Mouse (Mus musculus) thymus, adult 2 months (tissue): ENCODE results near the gene Uvssa. TPM values are rescaled to one million over a fixed set of nuclear protein-coding genes. Genes with fewer than 3 reads are reported as not detected.

Experiments used
- DNase-seq: peaks from one replicate; pipeline ENCODE4 v3.0.0; 2021
- H3K27ac ChIP-seq: fragments of 200-500 bp; 2 replicates; pipeline ENCODE4 v1.5.1; 2012; ENCODE audit warnings: low read length, control low read depth; ENCODE audit not compliant: control insufficient read depth, insufficient read depth
- H3K27me3 ChIP-seq: fragments of 200-500 bp; 2 replicates; pipeline ENCODE4 v1.6.1; 2012; ENCODE audit warnings: mild to moderate bottlenecking, low read length, moderate library complexity, mixed read lengths; ENCODE audit not compliant: control insufficient read depth, insufficient read depth
- H3K36me3 ChIP-seq: fragments of 200-500 bp; 2 replicates; pipeline ENCODE4 v1.6.1; 2012; ENCODE audit warnings: mild to moderate bottlenecking, low read length, moderate library complexity; ENCODE audit not compliant: control insufficient read depth, insufficient read depth
- H3K4me1 ChIP-seq: fragments of 200-500 bp; replicated peaks from 2 replicates; pipeline ENCODE4 v1.6.1; 2012; ENCODE audit warnings: low read length; ENCODE audit not compliant: control insufficient read depth, insufficient read depth
- H3K4me3 ChIP-seq: fragments of 200-500 bp; 2 replicates; pipeline ENCODE4 v1.5.1; 2012; ENCODE audit warnings: mild to moderate bottlenecking, low read length, control low read depth, moderate library complexity; ENCODE audit not compliant: control insufficient read depth, insufficient read depth
- CTCF ChIP-seq: fragments of 200-500 bp; IDR thresholded peaks from 2 replicates; pipeline ENCODE4 v1.5.1; 2012; ENCODE audit warnings: mild to moderate bottlenecking, control low read depth, low read length, moderate library complexity, borderline replicate concordance; ENCODE audit not compliant: control insufficient read depth, poor library complexity, insufficient read depth; ENCODE audit errors: extremely low read depth
- POLR2A ChIP-seq: fragments of 200-500 bp; IDR thresholded peaks from 2 replicates; pipeline ENCODE4 v1.6.1; 2012; ENCODE audit warnings: mild to moderate bottlenecking, low read length, control low read depth, moderate library complexity; ENCODE audit not compliant: control insufficient read depth, poor library complexity, insufficient read depth; ENCODE audit errors: extremely low read depth
- WGBS: fragments of 180-500 bp; shearing (Covaris S2); methylation state at CpG from one replicate; pipeline ENCODE4 v1.1.7; 2018; 5-methylcytosine and 5-hydroxymethylcytosine counted together
- polyA plus RNA-seq: library from polyadenylated mRNA; depleted of rRNA; stranded (reverse); fragments of >200 nt; gene quantifications from 2 replicates; pipeline ENCODE4 v1.2.3, GENCODE M21; 2012

The Uvssa gene
- polyA plus RNA-seq, 1 experiment: 10.6 TPM

DNA sequence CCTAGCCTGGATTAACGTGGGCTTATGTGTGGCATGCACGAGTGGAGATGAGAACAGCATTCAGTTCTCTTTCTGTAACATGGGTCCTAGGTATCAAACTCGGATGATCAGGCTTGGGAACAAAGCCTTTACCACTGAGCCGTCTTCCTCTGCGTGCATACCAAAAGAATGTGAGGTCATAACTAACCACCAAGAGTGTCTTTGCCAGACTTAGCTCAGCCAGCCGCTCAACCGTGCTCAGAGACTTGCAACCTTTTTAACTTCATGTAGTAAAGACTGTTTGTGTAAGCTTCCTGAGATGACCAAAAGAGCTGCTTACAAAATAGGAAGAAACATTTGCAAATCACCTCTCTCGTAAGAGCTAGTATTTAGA, 26.1 kb upstream of the Uvssa start:
- 20% methylated on average over 8 of the region's 8 CpGs for WGBS
- Histone ChIP-seq H3K4me1 (peaks cover 3% of the 10 kb centered on the region), H3K27ac (no peak overlapping the region), H3K27me3 (no peaks in the 10 kb centered on the region), H3K36me3 (no peaks in the 10 kb centered on the region), H3K4me3 (no peak overlapping the region)
- no peak for DNase-seq
- TF ChIP-seq POLR2A: no peak
- no peak for TF ChIP-seq CTCF

- no peak overlapping the region for H3K4me3 ChIP-seq
- no peaks in the 10 kb centered on the region for H3K27me3 ChIP-seq
- no peak for TF ChIP-seq CTCF
- TF ChIP-seq POLR2A: no peak
- H3K27ac ChIP-seq: no peak overlapping the region
- no peak for DNase-seq
- H3K36me3 ChIP-seq: no peaks in the 10 kb centered on the region
- H3K4me1 ChIP-seq: peaks cover 3% of the 10 kb centered on the region
- WGBS: 94% methylated on average over 3 of the region's 3 CpGs
These were observed 25.3 kb upstream of the Uvssa start for GRCm38 (mm10) chr5:33353011-33353410.

DNA sequence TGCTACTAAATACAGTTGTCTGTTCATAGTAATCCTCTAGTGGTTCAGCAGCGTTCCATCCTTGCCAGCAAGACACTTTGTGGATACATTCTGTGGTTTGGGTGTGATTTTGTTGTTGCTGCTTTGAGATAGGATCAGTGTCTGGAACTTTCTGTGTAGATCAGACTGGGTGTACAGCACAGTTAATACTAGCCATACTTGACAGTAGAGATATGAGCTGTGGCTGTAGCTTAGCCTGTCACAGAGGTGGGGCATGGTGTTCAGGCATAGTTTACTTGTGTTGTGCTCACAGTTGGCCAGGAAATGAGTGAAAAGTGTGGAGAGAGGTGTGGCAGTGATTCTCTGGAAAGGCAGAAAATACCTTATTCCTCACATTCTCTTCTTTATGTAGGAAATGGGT, 20.9 kb upstream of the Uvssa start:
- no peak for DNase-seq
- Histone ChIP-seq H3K27ac (no peak overlapping the region), H3K36me3 (peaks cover 32% of the 10 kb centered on the region), H3K27me3 (no peaks in the 10 kb centered on the region), H3K4me1 (no peaks in the 10 kb centered on the region), H3K4me3 (no peak overlapping the region)
- no peak for TF ChIP-seq POLR2A
- TF ChIP-seq CTCF: no peak
- 56% methylated on average over 1 of the region's 1 CpGs for WGBS

GRCm38 (mm10) chr5:33358467-33358866, 19.9 kb upstream of the Uvssa start:
- Histone ChIP-seq H3K4me1 (no peaks in the 10 kb centered on the region), H3K36me3 (peaks cover 42% of the 10 kb centered on the region), H3K27me3 (no peaks in the 10 kb centered on the region), H3K4me3 (no peak overlapping the region), H3K27ac (no peak overlapping the region)
- TF ChIP-seq CTCF (no peak), POLR2A (no peak)
- WGBS: 85% methylated on average over 4 of the region's 4 CpGs
- DNase-seq: no peak

DNA sequence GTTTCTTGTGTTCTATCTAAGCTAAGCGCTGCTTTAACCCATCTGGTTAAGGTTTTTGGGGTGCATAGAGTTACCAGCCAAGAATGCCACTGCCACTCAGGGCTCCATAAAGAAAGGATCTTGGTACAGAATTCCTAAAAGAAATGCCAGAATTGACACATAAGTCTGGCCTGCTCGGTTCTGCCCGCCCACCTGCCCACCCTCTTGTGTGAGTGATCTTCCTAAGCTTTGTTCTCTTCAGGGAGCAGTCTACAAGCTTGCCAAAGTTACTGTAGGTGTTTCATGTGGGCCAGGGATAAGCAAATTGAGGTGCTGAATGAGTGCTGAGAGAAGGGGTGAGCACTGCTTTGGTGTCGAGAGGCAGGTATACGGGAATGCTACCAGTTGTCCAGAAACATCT, 15.1 kb upstream of the Uvssa start:
- TF ChIP-seq POLR2A (no peak), CTCF (no peak)
- peaks cover 77% of the 10 kb centered on the region for H3K36me3 ChIP-seq
- no peaks in the 10 kb centered on the region for H3K4me1 ChIP-seq
- H3K27me3 ChIP-seq: no peaks in the 10 kb centered on the region
- H3K27ac ChIP-seq: no peak overlapping the region
- no peak overlapping the region for H3K4me3 ChIP-seq
- no peak for DNase-seq
- 97% methylated on average over 5 of the region's 5 CpGs for WGBS

DNA sequence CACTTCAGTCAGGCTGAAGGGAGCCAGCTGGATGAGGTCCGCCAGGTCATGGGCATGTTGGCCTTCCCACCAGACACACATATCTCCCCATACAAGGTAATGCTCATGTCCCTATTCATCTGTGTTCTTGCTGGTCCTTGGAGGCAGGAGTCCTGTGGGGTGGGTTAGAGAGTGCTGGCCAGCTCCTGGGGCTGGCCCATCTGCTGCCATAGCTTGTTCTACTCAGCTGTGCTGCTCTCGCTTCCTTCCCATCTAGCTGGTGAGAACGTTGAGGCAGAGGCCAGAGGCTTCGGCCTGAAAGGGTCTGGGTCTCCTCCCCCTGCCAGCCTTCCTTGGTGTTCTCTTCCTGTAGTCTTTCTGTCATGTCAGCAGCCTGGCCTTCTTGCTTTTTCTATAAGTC, 9.7 kb upstream of the Uvssa start:
- no peaks in the 10 kb centered on the region for H3K27me3 ChIP-seq
- H3K36me3 ChIP-seq: peaks cover 77% of the 10 kb centered on the region
- 96% methylated on average over 4 of the region's 4 CpGs for WGBS
- no peaks in the 10 kb centered on the region for H3K4me1 ChIP-seq
- DNase-seq: no peak
- no peak overlapping the region for H3K27ac ChIP-seq
- no peak for TF ChIP-seq POLR2A
- H3K4me3 ChIP-seq: no peak overlapping the region

- H3K27me3 ChIP-seq: no peaks in the 10 kb centered on the region
- DNase-seq: no peak
- no peak for TF ChIP-seq CTCF
- TF ChIP-seq POLR2A: no peak
- H3K4me3 ChIP-seq: no peak overlapping the region
- peaks cover 64% of the 10 kb centered on the region for H3K36me3 ChIP-seq
- no peaks in the 10 kb centered on the region for H3K4me1 ChIP-seq
- H3K27ac ChIP-seq: no peak overlapping the region
These were observed 7.2 kb upstream of the Uvssa start for GRCm38 (mm10) chr5:33371137-33371536.

GRCm38 (mm10) chr5:33371668-33372067, 6.7 kb upstream of the Uvssa start:
- no peak for DNase-seq
- H3K27ac ChIP-seq: no peak overlapping the region
- H3K27me3 ChIP-seq: no peaks in the 10 kb centered on the region
- no peak overlapping the region for H3K4me3 ChIP-seq
- H3K36me3 ChIP-seq: peaks cover 59% of the 10 kb centered on the region
- TF ChIP-seq POLR2A: no peak
- TF ChIP-seq CTCF: no peak
- H3K4me1 ChIP-seq: no peaks in the 10 kb centered on the region; the same call in 1 of the 2 replicates
- WGBS: 99% methylated on average over 4 of the region's 4 CpGs
